9 mouse cellular contexts compared by ENCODE assay signal in genomic region chr15:101316279-101316912, GRCm38 (mm10). TPM values are rescaled to one million over a fixed set of nuclear protein-coding genes. Genes with fewer than 3 reads are reported as not detected.
DNase-seq lines count a peak whose midpoint lies in the region; ATAC-seq lines count a peak whose summit lies in the region.
"Had no signal": no experiment of that assay in that cellular context is flagged by ENCODE, and none has a peak within 500 bp of the region (broad histone marks: within the 10 kb centered on the region; RNA-seq: fewer than 3 reads in every experiment).

No protein-coding gene starts in this region.

- H3K4me1 ChIP-seq in lung, embryonic 15.5 days, result peaks cover 36% of the 10 kb centered on the region
- peaks cover 6% of the 10 kb centered on the region; the same call in 1 of the 2 replicates for H3K4me1 ChIP-seq in forebrain, embryonic 14.5 days (ENCODE audit: control insufficient read depth, insufficient read depth, low read length)
- H3K4me1 ChIP-seq in limb, embryonic 13.5 days, result peaks cover 14% of the 10 kb centered on the region; the same call in 1 of the 2 replicates
- H3K4me1 ChIP-seq in neural tube, embryonic 15.5 days, result peaks cover 10% of the 10 kb centered on the region

- peak overlapping the region; percentile 35 for H3K4me3 ChIP-seq in lung, embryonic 15.5 days
- no peak overlapping the region for H3K4me3 ChIP-seq in forebrain, embryonic 14.5 days (ENCODE audit: low read depth, low read length)
- peak overlapping the region; percentile 33; the same call in 1 of the 2 replicates for H3K4me3 ChIP-seq in limb, embryonic 13.5 days
- H3K4me3 ChIP-seq in neural tube, embryonic 15.5 days (replicated peaks), result peak overlapping the region; percentile 23; the same call in 1 of the 2 replicates

- no peaks in the 10 kb centered on the region for H3K27me3 ChIP-seq in lung, embryonic 15.5 days
- H3K27me3 ChIP-seq in forebrain, embryonic 14.5 days (replicated peaks; ENCODE audit: control insufficient read depth, insufficient read depth, low read length), result no peaks in the 10 kb centered on the region
- H3K27me3 ChIP-seq in limb, embryonic 13.5 days, result no peaks in the 10 kb centered on the region
- no peaks in the 10 kb centered on the region for H3K27me3 ChIP-seq in neural tube, embryonic 15.5 days (replicated peaks)

- no peak overlapping the region for H3K27ac ChIP-seq in lung, embryonic 15.5 days
- no peak overlapping the region for H3K27ac ChIP-seq in forebrain, embryonic 14.5 days (ENCODE audit: low read depth, low read length)
- no peak overlapping the region for H3K27ac ChIP-seq in limb, embryonic 13.5 days
- H3K27ac ChIP-seq in neural tube, embryonic 15.5 days (replicated peaks), result no peak overlapping the region

- H3K36me3 ChIP-seq in lung, embryonic 15.5 days, result no peaks in the 10 kb centered on the region
- no peaks in the 10 kb centered on the region for H3K36me3 ChIP-seq in forebrain, embryonic 14.5 days (ENCODE audit: control insufficient read depth, insufficient read depth, low read length)
- no peaks in the 10 kb centered on the region for H3K36me3 ChIP-seq in limb, embryonic 13.5 days
- H3K36me3 ChIP-seq in neural tube, embryonic 15.5 days, result no peaks in the 10 kb centered on the region

- H3K4me2 ChIP-seq in lung, embryonic 15.5 days, result peak overlapping the region; percentile 55
- H3K4me2 ChIP-seq in forebrain, embryonic 14.5 days (ENCODE audit: low read length), result peak overlapping the region; percentile 26; the same call in 1 of the 2 replicates
- peak overlapping the region; percentile 61 for H3K4me2 ChIP-seq in limb, embryonic 13.5 days (replicated peaks)
- peak overlapping the region; percentile 49 for H3K4me2 ChIP-seq in neural tube, embryonic 15.5 days

- no peak for ATAC-seq in lung, embryonic 15.5 days (ENCODE audit: borderline replicate concordance, extremely low read depth, low FRiP score, low TSS enrichment)
- peak; percentile 47 for ATAC-seq in forebrain, embryonic 14.5 days
- peak; percentile 48; the same call in 1 of the 2 replicates for ATAC-seq in limb, embryonic 13.5 days (ENCODE audit: low FRiP score, low read depth)
- ATAC-seq in neural tube, embryonic 15.5 days (ENCODE audit: low FRiP score), result no peak; the same call in 1 of the 2 replicates

- no peak for DNase-seq in lung, postnatal 36 days
- no peak for DNase-seq in forebrain, embryonic 14.5 days (ENCODE audit: low spot score)
- DNase-seq in urinary bladder, postnatal 4 days (ENCODE audit: low spot score in 2 of 2), result no peak
- DNase-seq in right cerebral cortex, postnatal 4 days, result no peak
- DNase-seq in adrenal gland, adult 18-20 months (ENCODE audit: low spot score in 2 of 2), result no peak

- H3K9ac ChIP-seq in lung, embryonic 15.5 days, result no peak overlapping the region
- no peak overlapping the region for H3K9ac ChIP-seq in forebrain, embryonic 14.5 days (ENCODE audit: low read length)
- no peak overlapping the region; the same call in 1 of the 2 replicates for H3K9ac ChIP-seq in limb, embryonic 13.5 days
- no peak overlapping the region for H3K9ac ChIP-seq in neural tube, embryonic 15.5 days (replicated peaks)

- 57% methylated on average over 13 of the region's 13 CpGs for WGBS in lung, embryonic 15.5 days
- WGBS in forebrain, embryonic 14.5 days, result 52% methylated on average over 13 of the region's 13 CpGs
- 63% methylated on average over 13 of the region's 13 CpGs for WGBS in limb, embryonic 13.5 days
- 59% methylated on average over 13 of the region's 13 CpGs for WGBS in neural tube, embryonic 15.5 days

- H3K9me3 ChIP-seq in lung, embryonic 15.5 days, result no peaks in the 10 kb centered on the region
- no peaks in the 10 kb centered on the region for H3K9me3 ChIP-seq in forebrain, embryonic 14.5 days (replicated peaks; ENCODE audit: control insufficient read depth, low read length)
- H3K9me3 ChIP-seq in limb, embryonic 13.5 days, result no peaks in the 10 kb centered on the region
- no peaks in the 10 kb centered on the region for H3K9me3 ChIP-seq in neural tube, embryonic 15.5 days (replicated peaks)

RNA-seq across cellular contexts. Expression of gene 6030408B16Rik, which starts 23.4 kb away (rescaled TPM):
- 48.1 and 50.0 TPM in 2 replicates for polyA plus RNA-seq in lung, embryonic 15.5 days (2015; fragmentation: Nextera tagmentation; extraction: Ambion mirVana)
- polyA plus RNA-seq in forebrain, embryonic 14.5 days (2014; fragmentation: Nextera tagmentation; extraction: Ambion mirVana), result 0.25 TPM in 2 replicates
- polyA plus RNA-seq in limb, embryonic 13.5 days (2015; fragmentation: Nextera tagmentation; extraction: Ambion mirVana), result 1.5 and 1.9 TPM in 2 replicates
- polyA plus RNA-seq in neural tube, embryonic 15.5 days (2015; fragmentation: Nextera tagmentation; extraction: Ambion mirVana), result 0.44 and 0.63 TPM in 2 replicates
- under 1 TPM; 0.27 to 0.54 TPM for total RNA-seq in adrenal gland, adult 18-20 months (2021)
- total RNA-seq: layer of hippocampus, postnatal 10 days had no signal

RNA-seq across cellular contexts. Expression of gene Atg101, which starts 32.3 kb away (rescaled TPM):
- polyA plus RNA-seq in lung, embryonic 15.5 days (2015; fragmentation: Nextera tagmentation; extraction: Ambion mirVana), result 74.5 and 76.8 TPM in 2 replicates
- polyA plus RNA-seq in forebrain, embryonic 14.5 days (2014; fragmentation: Nextera tagmentation; extraction: Ambion mirVana), result 82.3 and 83.1 TPM in 2 replicates
- polyA plus RNA-seq in limb, embryonic 13.5 days (2015; fragmentation: Nextera tagmentation; extraction: Ambion mirVana), result 64.1 and 70.4 TPM in 2 replicates
- polyA plus RNA-seq in neural tube, embryonic 15.5 days (2015; fragmentation: Nextera tagmentation; extraction: Ambion mirVana), result 77.2 TPM in 2 replicates
- 10 to 100 TPM; 60.5 to 64.0 TPM for total RNA-seq in adrenal gland, adult 18-20 months (2021)

RNA-seq across cellular contexts. Expression of gene Krt80, which starts 53.6 kb away (rescaled TPM):
- 1.7 and 2.0 TPM in 2 replicates for polyA plus RNA-seq in lung, embryonic 15.5 days (2015; fragmentation: Nextera tagmentation; extraction: Ambion mirVana)
- polyA plus RNA-seq in forebrain, embryonic 14.5 days (2014; fragmentation: Nextera tagmentation; extraction: Ambion mirVana), result not detected in 2 replicates
- polyA plus RNA-seq in limb, embryonic 13.5 days (2015; fragmentation: Nextera tagmentation; extraction: Ambion mirVana), result 0.75 and 1.0 TPM in 2 replicates
- polyA plus RNA-seq in neural tube, embryonic 15.5 days (2015; fragmentation: Nextera tagmentation; extraction: Ambion mirVana), result 0.12 and 0.41 TPM in 2 replicates
- 1 to 10 TPM; 4.3 to 7.8 TPM for total RNA-seq in adrenal gland, adult 18-20 months (2021)

Comparison
In these comparisons a context has a peak if more than half of its experiments do, and no peak if none do; other contexts are left out.
1. ATAC-seq: peak in forebrain, embryonic 14.5 days (single experiment) and limb, embryonic 13.5 days (single experiment); none in lung, embryonic 15.5 days (single experiment) and neural tube, embryonic 15.5 days (single experiment).
2. RNA of gene 6030408B16Rik, which starts 23.4 kb away (polyA plus RNA-seq): 48.1 to 50.0 TPM in lung, embryonic 15.5 days; 1.5 to 1.9 TPM in limb, embryonic 13.5 days, 0.44 to 0.63 TPM in neural tube, embryonic 15.5 days and 0.25 TPM in forebrain, embryonic 14.5 days; every median in the first group is over 10 times any median in the second.
3. Peak in every context shown above with its lines, with median percentiles within 50 percentile points of each other: H3K4me2 ChIP-seq.